Mouse (Mus musculus) limb, embryonic 10.5 days (tissue): ENCODE data around the gene Cib1. TPM values are rescaled to one million over a fixed set of nuclear protein-coding genes. Genes with fewer than 3 reads are reported as not detected.

Experiments
- DNase-seq: peaks from one replicate; pipeline ENCODE4 v3.0.0-alpha.2; 2017; ENCODE audit warnings: low spot score
- H3K27ac ChIP-seq: fragments of 300-500 bp; sonication (generic); 2 replicates; pipeline ENCODE4 v1.5.1; 2016; ENCODE audit warnings: mild to moderate bottlenecking
- H3K27me3 ChIP-seq: fragments of 300-500 bp; sonication (generic); 2 replicates; pipeline ENCODE4 v1.6.1; 2016; ENCODE audit warnings: low read depth, mild to moderate bottlenecking; ENCODE audit not compliant: poor library complexity, severe bottlenecking
- H3K36me3 ChIP-seq: fragments of 300-500 bp; sonication (generic); 2 replicates; pipeline ENCODE4 v1.6.1; 2016; ENCODE audit warnings: mild to moderate bottlenecking, moderate library complexity
- H3K4me1 ChIP-seq: fragments of 300-500 bp; sonication (generic); 2 replicates; pipeline ENCODE4 v1.6.1; 2016
- H3K4me3 ChIP-seq: fragments of 300-500 bp; sonication (generic); 2 replicates; pipeline ENCODE4 v1.5.1; 2016; ENCODE audit warnings: mild to moderate bottlenecking, moderate library complexity
- H3K9me3 ChIP-seq: fragments of 300-500 bp; sonication (generic); replicated peaks from 2 replicates; pipeline ENCODE4 v1.6.1; 2016; ENCODE audit warnings: mild to moderate bottlenecking
- WGBS: fragments of 180-500 bp; shearing (Covaris S2); methylation state at CpG from one replicate; pipeline ENCODE4 v1.1.7; 2016; 5-methylcytosine and 5-hydroxymethylcytosine counted together
- polyA plus RNA-seq: library from polyadenylated mRNA; unstranded; fragments of >200 nt; fragmentation: Nextera tagmentation; extraction: Ambion mirVana; gene quantifications from 2 replicates; pipeline ENCODE4 v1.2.1, GENCODE M21; 2016

The Cib1 gene
- 68.6 and 75.3 TPM in 2 replicates for polyA plus RNA-seq

- peak; percentile 97 for DNase-seq
- WGBS, result under 1% methylated on average over 56 of the region's 56 CpGs
- H3K27ac ChIP-seq, result peak within 1 kb of the TSS; percentile 79
Measured at GRCm38 (mm10) chr7:80232489-80233029, at the start of gene Cib1, which contains the start of gene Gdpgp1. Cib1 (minus strand) TSS chr7:80232813. Gdpgp1 (plus strand) TSS chr7:80232865.

GRCm38 (mm10) chr7:80281646-80282045 lies 49.0 kb upstream of the Cib1 start:
- no peaks in the 10 kb centered on the region for H3K27me3 ChIP-seq
- WGBS, result 94% methylated on average over 3 of the region's 3 CpGs
- no peak overlapping the region for H3K4me3 ChIP-seq
- no peak for DNase-seq
- no peaks in the 10 kb centered on the region for H3K9me3 ChIP-seq
- no peak overlapping the region for H3K27ac ChIP-seq
- no peaks in the 10 kb centered on the region for H3K4me1 ChIP-seq
- peaks cover 77% of the 10 kb centered on the region for H3K36me3 ChIP-seq

More at GRCm38 (mm10) chr7:80232489-80233029, at the start of gene Cib1, which contains the start of gene Gdpgp1:
- peaks cover 10% of the 10 kb centered on the region for H3K36me3 ChIP-seq
- H3K9me3 ChIP-seq, result no peaks in the 10 kb centered on the region
- peaks cover 20% of the 10 kb centered on the region for H3K4me1 ChIP-seq
- peaks cover 16% of the 10 kb centered on the region; the same call in 1 of the 2 replicates for H3K27me3 ChIP-seq
- peak within 1 kb of the TSS; percentile 70 for H3K4me3 ChIP-seq

- WGBS, result 96% methylated on average over 2 of the region's 2 CpGs
- DNase-seq, result no peak
- no peak overlapping the region for H3K4me3 ChIP-seq
- no peak overlapping the region for H3K27ac ChIP-seq
- H3K36me3 ChIP-seq, result peaks cover 77% of the 10 kb centered on the region
- H3K27me3 ChIP-seq, result no peaks in the 10 kb centered on the region
- H3K4me1 ChIP-seq, result no peaks in the 10 kb centered on the region
- no peaks in the 10 kb centered on the region for H3K9me3 ChIP-seq
Measured at GRCm38 (mm10) chr7:80280998-80281397, 48.4 kb upstream of the Cib1 start.

- WGBS, result 81% methylated on average over 10 of the region's 10 CpGs
- no peak for DNase-seq
- Histone ChIP-seq H3K27ac (no peak overlapping the region), H3K4me1 (no peaks in the 10 kb centered on the region), H3K4me3 (no peak overlapping the region), H3K9me3 (peaks cover under 1% of the 10 kb centered on the region; the same call in 1 of the 2 replicates), H3K27me3 (no peaks in the 10 kb centered on the region), H3K36me3 (peaks cover 75% of the 10 kb centered on the region)
Measured at GRCm38 (mm10) chr7:80280032-80280431, 47.4 kb upstream of the Cib1 start.

- 94% methylated on average over 4 of the region's 4 CpGs for WGBS
- H3K36me3 ChIP-seq, result peaks cover 84% of the 10 kb centered on the region
- H3K4me1 ChIP-seq, result no peaks in the 10 kb centered on the region
- no peak overlapping the region for H3K27ac ChIP-seq
- no peaks in the 10 kb centered on the region for H3K27me3 ChIP-seq
- DNase-seq, result no peak
- H3K9me3 ChIP-seq, result peaks cover 9% of the 10 kb centered on the region
- no peak overlapping the region for H3K4me3 ChIP-seq
Measured at GRCm38 (mm10) chr7:80276374-80276773, 43.8 kb upstream of the Cib1 start.

GRCm38 (mm10) chr7:80273456-80273855 lies 40.8 kb upstream of the Cib1 start:
- Histone ChIP-seq H3K27ac (no peak overlapping the region), H3K9me3 (peaks cover 9% of the 10 kb centered on the region), H3K36me3 (peaks cover 63% of the 10 kb centered on the region), H3K4me3 (no peak overlapping the region), H3K4me1 (peaks cover 18% of the 10 kb centered on the region), H3K27me3 (no peaks in the 10 kb centered on the region)
- WGBS, result 90% methylated on average over 2 of the region's 2 CpGs
- no peak for DNase-seq

GRCm38 (mm10) chr7:80269751-80270255 lies 37.2 kb upstream of the Cib1 start:
- peak overlapping the region; percentile 77 for H3K27ac ChIP-seq
- WGBS, result under 1% methylated on average over 23 of the region's 23 CpGs
- peaks cover 55% of the 10 kb centered on the region for H3K36me3 ChIP-seq

GRCm38 (mm10) chr7:80268897-80269750 lies 36.5 kb upstream of the Cib1 start, which contains the start of gene Vps33b:
Vps33b (plus strand) TSS chr7:80269649.
- Histone ChIP-seq H3K4me1 (peaks cover 21% of the 10 kb centered on the region), H3K4me3 (peak within 1 kb of the TSS; percentile 80), H3K9me3 (no peaks in the 10 kb centered on the region), H3K36me3 (peaks cover 55% of the 10 kb centered on the region), H3K27ac (peak within 1 kb of the TSS; percentile 77), H3K27me3 (no peaks in the 10 kb centered on the region)
- DNase-seq, result peak; percentile 96
- 6% methylated on average over 21 of the region's 21 CpGs for WGBS

More at GRCm38 (mm10) chr7:80269751-80270255, 37.2 kb upstream of the Cib1 start:
- H3K27me3 ChIP-seq, result no peaks in the 10 kb centered on the region
- peaks cover 6% of the 10 kb centered on the region for H3K9me3 ChIP-seq
- peak overlapping the region; percentile 80 for H3K4me3 ChIP-seq
- H3K4me1 ChIP-seq, result peaks cover 21% of the 10 kb centered on the region
- DNase-seq, result no peak

GRCm38 (mm10) chr7:80267764-80268163 lies 35.2 kb upstream of the Cib1 start:
- DNase-seq, result no peak
- WGBS, result 80% methylated on average over 1 of the region's 1 CpGs
- no peak overlapping the region for H3K4me3 ChIP-seq
- no peak overlapping the region for H3K27ac ChIP-seq
- peaks cover 21% of the 10 kb centered on the region for H3K4me1 ChIP-seq
- H3K27me3 ChIP-seq, result no peaks in the 10 kb centered on the region
- H3K9me3 ChIP-seq, result no peaks in the 10 kb centered on the region
- H3K36me3 ChIP-seq, result peaks cover 53% of the 10 kb centered on the region

- Histone ChIP-seq H3K27ac (no peak overlapping the region), H3K4me3 (no peak overlapping the region), H3K4me1 (peaks cover 27% of the 10 kb centered on the region), H3K27me3 (no peaks in the 10 kb centered on the region), H3K36me3 (peaks cover 45% of the 10 kb centered on the region), H3K9me3 (no peaks in the 10 kb centered on the region)
- no peak for DNase-seq
- WGBS, result 96% methylated on average over 12 of the region's 12 CpGs
Measured at GRCm38 (mm10) chr7:80264606-80265005, 32.0 kb upstream of the Cib1 start.

GRCm38 (mm10) chr7:80261372-80261990 lies 28.9 kb upstream of the Cib1 start:
- no peaks in the 10 kb centered on the region for H3K27me3 ChIP-seq
- WGBS, result under 1% methylated on average over 32 of the region's 32 CpGs
- H3K4me1 ChIP-seq, result peaks cover 18% of the 10 kb centered on the region
- H3K27ac ChIP-seq, result peak overlapping the region; percentile 91
- H3K9me3 ChIP-seq, result no peaks in the 10 kb centered on the region
- DNase-seq, result no peak
- H3K36me3 ChIP-seq, result peaks cover 35% of the 10 kb centered on the region
- H3K4me3 ChIP-seq, result peak overlapping the region; percentile 96

GRCm38 (mm10) chr7:80260625-80261371 lies 28.2 kb upstream of the Cib1 start, which contains the start of gene Ngrn:
Ngrn (plus strand) TSS chr7:80261215.
- peaks cover 18% of the 10 kb centered on the region for H3K4me1 ChIP-seq
- H3K27ac ChIP-seq, result peak within 1 kb of the TSS; percentile 91
- peaks cover 28% of the 10 kb centered on the region for H3K36me3 ChIP-seq
- 26% methylated on average over 40 of the region's 40 CpGs for WGBS
- H3K4me3 ChIP-seq, result peak within 1 kb of the TSS; percentile 96
- H3K9me3 ChIP-seq, result no peaks in the 10 kb centered on the region
- no peaks in the 10 kb centered on the region for H3K27me3 ChIP-seq
- DNase-seq, result peak; percentile 89
